Mouse (Mus musculus) Muller cell, postnatal 12 days (primary cell): ENCODE data around the gene Zfp791.
"Not testable (repeated sequence)": the region's sequence is repeated elsewhere in the genome, so short reads cannot be mapped to it uniquely, and the experiment has no call there.

Experiments used
- DNase-seq: peaks from one replicate; pipeline ENCODE4 v3.0.0-alpha.2; 2015; ENCODE audit errors: inconsistent ontology term

The Zfp791 gene

GRCm38 (mm10) chr8:85122995-85123394 is at the start of gene Zfp791:
Gene Zfp791 (minus strand): TSS chr8:85123095.
- no peak for DNase-seq

GRCm38 (mm10) chr8:85171291-85171690 is 48.4 kb upstream of the Zfp791 start:
- peak; percentile 25 for DNase-seq

GRCm38 (mm10) chr8:85151624-85152023 is 28.7 kb upstream of the Zfp791 start, which contains the start of gene Cks1brt:
Gene Cks1brt (plus strand): TSS chr8:85151924.
- DNase-seq = no peak

DNA sequence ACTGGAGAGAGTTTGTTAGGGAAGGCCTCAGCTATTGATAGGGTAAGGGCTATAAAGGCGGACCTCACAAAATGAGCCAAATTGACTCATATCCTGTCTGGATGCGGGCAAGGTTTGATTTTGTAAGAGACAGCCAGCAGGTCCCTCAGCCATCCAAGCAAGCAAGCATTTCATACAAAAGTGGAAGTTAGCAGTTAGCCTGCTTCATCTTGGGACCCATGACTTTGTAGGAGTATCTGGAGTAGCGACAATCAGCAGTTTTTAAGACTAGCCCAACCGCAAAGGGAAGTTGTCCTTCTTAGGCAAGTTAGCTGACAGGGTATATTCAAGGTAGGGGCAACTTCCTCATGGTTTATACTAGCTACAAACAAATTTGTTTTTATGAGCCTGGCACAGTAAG is 19.6 kb upstream of the Zfp791 start:
- no peak for DNase-seq

- not testable (repeated sequence) for DNase-seq
Observed at GRCm38 (mm10) chr8:85135690-85136089, 12.8 kb upstream of the Zfp791 start.

- DNase-seq = no peak
Observed at GRCm38 (mm10) chr8:85132335-85132734, 9.4 kb upstream of the Zfp791 start.

DNA sequence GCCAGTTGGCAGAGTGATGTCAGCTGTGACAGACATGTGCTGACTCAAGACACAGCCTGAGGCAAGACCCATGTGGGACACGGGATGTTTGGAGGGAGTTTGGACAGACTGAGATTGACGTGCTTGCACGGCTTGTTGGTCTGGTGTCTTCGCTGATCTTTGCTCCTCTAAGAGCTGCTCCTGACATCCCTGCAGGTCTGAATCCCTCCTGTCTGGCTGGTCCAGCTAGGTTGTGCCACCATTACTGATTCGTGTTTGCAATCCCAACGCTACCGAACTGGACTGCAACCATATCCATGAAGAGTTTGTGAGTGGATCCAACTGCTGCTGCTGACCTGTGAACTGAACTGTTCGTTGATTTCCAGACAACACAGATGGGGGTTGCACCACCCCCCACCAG is 796 bp upstream of the Zfp791 start:
- DNase-seq = no peak

- DNase-seq = not testable (repeated sequence)
Observed at GRCm38 (mm10) chr8:85120251-85120650, 2.6 kb downstream of the Zfp791 start.

GRCm38 (mm10) chr8:85119052-85119981 is 3.6 kb downstream of the Zfp791 start:
- DNase-seq = peak; percentile 81

DNA sequence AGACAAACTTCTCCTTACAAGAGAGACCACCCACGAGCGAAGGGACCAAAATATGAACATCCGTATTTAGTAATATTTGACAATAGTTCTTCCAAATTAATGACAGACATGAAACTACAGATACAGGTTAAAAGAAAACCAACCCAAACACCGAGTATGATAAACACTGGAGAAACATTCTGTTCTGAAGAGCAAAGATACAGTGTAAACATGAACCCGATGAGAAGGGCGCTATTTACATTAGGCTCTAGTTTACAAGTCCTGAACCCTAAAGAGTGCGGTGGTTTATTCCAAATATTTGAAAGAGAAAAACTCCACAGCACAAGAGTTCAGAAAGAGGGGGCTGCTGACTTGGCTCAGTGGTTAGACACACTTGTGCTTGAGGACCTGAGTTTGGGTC is 5.9 kb downstream of the Zfp791 start:
- no peak for DNase-seq

- no peak for DNase-seq
Observed at GRCm38 (mm10) chr8:85115501-85115900, 7.4 kb downstream of the Zfp791 start.

DNA sequence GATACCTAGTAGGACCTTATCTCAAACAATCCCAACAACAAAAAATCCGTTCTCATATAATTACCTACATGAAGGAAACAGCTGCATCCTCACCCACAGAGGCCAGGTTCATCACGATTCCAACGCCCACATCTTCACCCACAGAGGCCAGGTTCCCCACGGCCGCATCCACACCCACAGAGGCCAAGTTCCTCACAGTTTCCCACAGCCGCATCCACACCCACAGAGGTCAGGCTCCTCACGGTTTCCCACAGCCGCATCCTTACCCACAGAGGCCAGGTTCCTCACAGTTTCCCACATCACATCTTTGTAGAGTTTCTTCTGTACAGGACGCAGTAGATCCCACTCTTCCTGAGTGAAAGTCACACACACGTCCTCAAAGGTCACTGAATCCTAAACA is 9.7 kb downstream of the Zfp791 start:
- no peak for DNase-seq

GRCm38 (mm10) chr8:85100076-85100665 is 22.7 kb downstream of the Zfp791 start:
- no peak for DNase-seq

- no peak for DNase-seq
Observed at GRCm38 (mm10) chr8:85096850-85097249, 26.0 kb downstream of the Zfp791 start.

- DNase-seq = no peak
Observed at GRCm38 (mm10) chr8:85096196-85096595, 26.7 kb downstream of the Zfp791 start.

DNA sequence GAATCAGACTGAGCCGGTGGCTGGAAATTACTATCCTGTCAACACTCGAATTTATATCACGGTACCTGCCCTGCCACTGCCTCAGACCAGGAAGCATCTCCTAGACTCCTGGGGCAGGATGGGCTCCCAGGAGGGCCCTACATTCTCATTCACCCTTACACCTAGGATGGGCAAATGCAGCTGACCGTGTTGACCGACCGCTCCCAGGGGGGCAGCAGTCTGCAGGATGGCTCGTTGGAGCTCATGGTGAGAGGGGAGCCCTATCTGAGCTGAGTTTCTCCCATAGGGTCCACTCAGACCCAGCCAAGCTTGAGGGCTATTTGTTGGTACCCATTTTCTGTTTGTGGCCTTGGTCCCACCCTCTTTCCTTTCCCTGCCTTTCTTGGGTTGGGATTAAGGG is 27.3 kb downstream of the Zfp791 start:
- DNase-seq = no peak

- DNase-seq = no peak
Observed at GRCm38 (mm10) chr8:85095051-85095450, 27.8 kb downstream of the Zfp791 start.

DNA sequence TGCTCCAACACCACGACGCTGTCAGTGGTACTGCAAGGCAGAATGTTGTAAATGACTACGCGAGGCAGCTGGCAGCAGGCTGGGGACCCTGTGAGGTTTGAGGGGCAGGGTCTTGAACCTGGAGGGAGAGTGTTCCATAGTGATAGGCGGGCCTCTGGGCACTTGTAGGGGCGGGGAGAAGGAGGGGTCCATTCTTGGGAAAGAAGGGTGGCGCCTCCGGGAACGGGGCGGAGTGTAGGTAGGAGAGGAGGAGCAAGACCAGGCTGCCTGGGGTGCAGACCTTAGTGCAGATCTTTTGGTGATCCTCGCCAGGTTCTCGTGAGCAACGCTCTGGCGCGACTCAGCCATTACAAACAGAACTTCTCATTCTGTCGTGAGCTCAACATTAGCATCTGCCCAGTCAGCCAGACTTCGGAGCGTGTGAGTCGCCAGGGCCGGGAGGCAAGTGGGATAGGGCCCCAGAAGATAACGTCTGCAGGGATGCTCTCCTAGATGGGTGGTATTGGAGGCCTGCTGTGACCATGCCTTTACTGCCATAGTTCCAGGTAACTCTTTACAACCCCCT is 31.3 kb downstream of the Zfp791 start:
- DNase-seq = no peak

GRCm38 (mm10) chr8:85090856-85091255 is 32.0 kb downstream of the Zfp791 start:
- DNase-seq = no peak

DNA sequence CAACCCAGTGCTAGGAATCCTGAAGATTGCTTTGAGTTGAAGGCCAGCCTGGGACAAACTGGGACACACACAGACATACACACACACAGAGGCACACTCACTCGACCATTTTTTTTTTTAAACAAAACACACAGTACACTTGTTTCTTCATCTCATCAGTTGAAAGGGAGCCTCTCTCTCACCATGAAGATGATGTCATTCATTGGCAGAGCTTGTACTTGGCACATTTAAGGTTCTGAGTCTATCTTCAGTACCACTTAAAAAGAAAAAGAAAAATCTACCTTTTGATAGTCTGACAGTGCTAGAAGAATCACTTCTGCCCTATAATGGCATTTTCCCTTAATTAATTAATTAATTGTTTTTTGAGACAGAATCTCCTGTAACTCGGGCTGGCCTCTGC is 34.1 kb downstream of the Zfp791 start:
- DNase-seq = no peak

DNA sequence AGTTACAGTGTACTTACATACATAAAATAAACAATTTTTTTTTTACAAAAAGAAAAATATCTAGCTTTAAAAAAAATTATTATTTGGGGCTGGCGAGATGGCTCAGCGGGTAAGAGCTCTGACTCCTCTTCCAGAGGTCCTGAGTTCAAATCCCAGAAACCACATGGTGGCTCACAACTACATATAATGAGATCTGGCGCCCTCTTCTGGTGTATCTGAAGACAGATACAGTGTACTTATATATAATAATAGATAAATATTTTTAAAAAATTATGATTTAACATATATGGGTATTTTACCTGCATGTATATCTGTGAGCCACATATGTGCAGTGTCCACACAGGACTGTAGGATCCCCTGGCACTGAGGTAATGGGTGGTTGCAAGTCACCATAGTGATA is 36.7 kb downstream of the Zfp791 start:
- no peak for DNase-seq

DNA sequence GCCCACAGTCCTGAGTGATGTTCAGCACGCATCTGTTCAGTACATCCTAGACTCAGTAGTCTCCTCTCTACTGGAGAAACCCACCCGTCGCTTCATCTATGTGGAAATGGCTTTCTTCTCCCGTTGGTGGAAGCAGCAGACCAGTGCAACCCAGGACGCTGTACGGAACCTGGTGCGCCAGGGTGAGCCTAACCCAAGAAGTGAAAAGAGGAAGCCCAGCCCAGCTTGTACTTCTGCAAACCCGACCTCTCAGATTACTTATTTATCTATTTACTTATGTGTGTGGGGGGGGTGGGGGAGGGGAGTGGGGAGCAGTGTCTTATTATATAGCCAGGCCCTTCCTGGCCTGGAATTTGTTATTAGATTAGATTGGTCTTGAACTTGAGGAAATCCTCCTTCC is 38.3 kb downstream of the Zfp791 start:
- DNase-seq = no peak
